Mouse (Mus musculus): ENCODE measurements around the gene Heyl. TPM values are rescaled to one million over a fixed set of nuclear protein-coding genes. Genes with fewer than 3 reads are reported as not detected.
A peak's percentile ranks its signal among the peaks of the same experiment; 100 is the strongest.
"Not testable (repeated sequence)": the region's sequence is repeated elsewhere in the genome, so short reads cannot be mapped to it uniquely, and the experiment has no call there.

Gene Heyl
- polyA plus RNA-seq, 1 experiment = 8.3 TPM

- peaks cover 9% of the 10 kb centered on the region; the same call in 1 of the 2 replicates for H3K4me1 ChIP-seq (ENCODE audit: control insufficient read depth, insufficient read depth, insufficient read length, low read length)
- no peak overlapping the region for H3K4me3 ChIP-seq (ENCODE audit: insufficient read depth, low read depth, low read length)
- H3K27ac ChIP-seq (replicated peaks; ENCODE audit: low read depth, low read length) = no peak overlapping the region
Measured at GRCm38 (mm10) chr4:123289038-123289437, 55.7 kb downstream of the Heyl start.

DNA sequence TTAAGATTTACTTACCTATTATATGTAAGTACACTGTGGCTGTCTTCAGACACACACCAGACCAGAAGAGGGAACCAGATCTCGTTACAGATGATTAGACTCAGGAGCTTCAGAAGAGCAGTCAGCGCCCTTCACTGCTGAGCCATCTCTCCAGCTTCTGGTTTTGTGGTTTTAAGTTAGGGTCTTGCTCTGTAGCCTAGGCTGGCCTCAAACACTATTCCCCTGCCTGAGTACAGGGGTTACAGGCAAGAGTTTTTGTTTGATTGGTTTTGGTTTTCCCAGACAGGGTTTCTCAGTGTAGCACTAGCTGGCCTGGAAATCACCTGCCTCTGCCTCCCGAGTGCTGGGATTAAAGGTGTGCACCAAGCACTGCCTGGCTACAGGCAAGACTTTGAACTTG is 59.0 kb downstream of the Heyl start:
- Histone ChIP-seq H3K4me1 (ENCODE audit: control insufficient read depth, insufficient read depth, insufficient read length, low read length) (peaks cover 9% of the 10 kb centered on the region), H3K27ac (replicated peaks; ENCODE audit: low read depth, low read length) (no peak overlapping the region), H3K4me3 (ENCODE audit: insufficient read depth, low read depth, low read length) (no peak overlapping the region)

- Histone ChIP-seq H3K4me1 (ENCODE audit: control insufficient read depth, insufficient read depth, insufficient read length, low read length) (peaks cover 9% of the 10 kb centered on the region), H3K4me3 (ENCODE audit: insufficient read depth, low read depth, low read length) (no peak overlapping the region), H3K27ac (replicated peaks; ENCODE audit: low read depth, low read length) (peak overlapping the region; percentile 62)
Measured at GRCm38 (mm10) chr4:123292989-123293388, 59.6 kb downstream of the Heyl start.

DNA sequence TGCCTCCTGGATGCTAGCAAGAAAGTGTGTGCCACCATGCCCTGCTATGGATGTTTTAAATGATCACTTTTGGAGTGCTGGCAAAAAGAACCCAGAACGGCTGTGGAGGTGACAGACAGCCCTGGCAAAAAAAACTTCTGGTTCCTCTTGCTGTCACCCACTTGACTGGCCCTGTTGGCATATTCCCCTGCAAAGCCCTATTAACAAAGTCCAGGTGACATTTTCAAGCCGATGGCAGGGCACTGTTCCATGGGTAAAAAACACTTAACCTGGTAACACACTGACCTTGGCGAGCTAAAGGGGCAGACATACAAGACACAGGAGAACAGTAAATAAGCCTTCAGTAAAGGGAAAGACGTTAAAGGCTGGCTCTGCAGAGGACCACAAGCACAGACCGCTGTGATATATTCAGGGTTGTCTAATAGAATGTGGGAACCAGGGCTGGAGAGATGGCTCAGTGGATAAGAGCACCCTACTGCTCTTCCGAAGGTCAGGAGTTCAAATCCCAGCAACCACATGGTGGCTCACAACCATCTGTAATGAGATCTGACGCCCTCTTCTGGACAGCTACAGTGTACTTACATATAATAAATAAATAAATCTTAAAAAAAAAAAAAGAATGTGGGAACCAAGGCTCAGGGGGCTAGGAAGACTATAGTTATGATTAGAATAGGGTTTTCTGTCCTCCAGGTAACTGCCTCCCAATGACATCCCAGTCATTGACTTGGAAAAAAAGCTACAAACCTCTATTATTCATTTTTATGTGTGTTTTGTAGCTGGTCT is 60.5 kb downstream of the Heyl start:
- no peak overlapping the region for H3K4me3 ChIP-seq (ENCODE audit: insufficient read depth, low read depth, low read length)
- H3K27ac ChIP-seq (replicated peaks; ENCODE audit: low read depth, low read length) = peak overlapping the region; percentile 62
- peaks cover 9% of the 10 kb centered on the region for H3K4me1 ChIP-seq (ENCODE audit: control insufficient read depth, insufficient read depth, insufficient read length, low read length)

DNA sequence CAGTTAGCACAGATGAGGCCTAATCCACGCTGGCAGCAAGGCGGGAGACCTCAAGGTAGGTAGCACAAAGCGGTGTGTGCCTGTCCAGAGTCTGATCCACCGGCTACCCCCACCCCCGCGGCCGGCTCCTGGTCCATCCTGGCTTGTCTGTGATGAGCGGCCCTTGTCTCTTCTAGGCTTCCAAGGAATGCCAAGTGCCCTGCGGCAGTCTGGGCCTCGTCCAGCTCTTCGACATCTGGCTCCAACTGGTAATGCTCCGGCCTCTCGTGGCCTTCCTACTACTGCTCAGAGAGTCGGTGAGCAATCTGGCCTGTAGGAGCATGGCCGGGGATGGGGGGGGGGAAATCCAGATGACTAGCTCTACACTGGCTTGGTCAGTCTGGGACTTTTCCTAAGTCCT is 61.7 kb downstream of the Heyl start:
- not testable (repeated sequence) for H3K27ac ChIP-seq (replicated peaks; ENCODE audit: low read depth, low read length)

GRCm38 (mm10) chr4:123295516-123296147 is 62.3 kb downstream of the Heyl start:
- no peak overlapping the region for H3K4me3 ChIP-seq (ENCODE audit: insufficient read depth, low read depth, low read length)
- peaks cover 16% of the 10 kb centered on the region for H3K4me1 ChIP-seq (ENCODE audit: control insufficient read depth, insufficient read depth, insufficient read length, low read length)
- H3K27ac ChIP-seq (replicated peaks; ENCODE audit: low read depth, low read length) = no peak overlapping the region

More for the DNA sequence above, 61.7 kb downstream of the Heyl start:
- H3K4me1 ChIP-seq (ENCODE audit: control insufficient read depth, insufficient read depth, insufficient read length, low read length) = peaks cover 14% of the 10 kb centered on the region
- not testable (repeated sequence) for H3K4me3 ChIP-seq (ENCODE audit: insufficient read depth, low read depth, low read length)

- H3K4me3 ChIP-seq (ENCODE audit: insufficient read depth, low read depth, low read length) = no peak overlapping the region
- H3K27ac ChIP-seq (replicated peaks; ENCODE audit: low read depth, low read length) = 0 out of 2 replicates have a peak overlapping the region, but pooled peaks have one; percentile 8
- H3K4me1 ChIP-seq (ENCODE audit: control insufficient read depth, insufficient read depth, insufficient read length, low read length) = peaks cover 16% of the 10 kb centered on the region
Measured at GRCm38 (mm10) chr4:123296148-123296534, 62.8 kb downstream of the Heyl start.

GRCm38 (mm10) chr4:123297195-123297960 is 64.0 kb downstream of the Heyl start:
- Histone ChIP-seq H3K4me1 (ENCODE audit: control insufficient read depth, insufficient read depth, insufficient read length, low read length) (peaks cover 16% of the 10 kb centered on the region), H3K4me3 (ENCODE audit: insufficient read depth, low read depth, low read length) (no peak overlapping the region), H3K27ac (replicated peaks; ENCODE audit: low read depth, low read length) (no peak overlapping the region)

DNA sequence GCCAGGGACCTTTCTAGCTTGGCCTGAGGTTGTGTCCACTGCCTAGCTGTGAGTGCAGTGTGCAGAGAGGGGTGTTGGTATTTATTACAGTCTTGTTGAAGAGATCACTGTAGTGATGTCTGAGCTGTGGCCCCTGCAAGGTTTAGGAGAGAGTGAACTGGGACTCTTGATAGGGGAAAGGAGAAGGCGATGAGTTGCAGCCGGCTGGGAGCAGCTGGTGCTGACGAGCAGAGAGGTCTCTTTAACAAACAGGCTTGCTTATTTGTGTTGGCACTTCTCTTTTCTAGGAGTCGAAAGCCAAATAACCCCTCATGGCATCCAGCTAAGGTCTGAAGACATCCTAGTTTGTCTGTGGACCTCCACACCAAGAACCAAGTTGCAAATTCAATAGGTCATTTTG is 64.9 kb downstream of the Heyl start:
- Histone ChIP-seq H3K27ac (replicated peaks; ENCODE audit: low read depth, low read length) (no peak overlapping the region), H3K4me1 (ENCODE audit: control insufficient read depth, insufficient read depth, insufficient read length, low read length) (peaks cover 16% of the 10 kb centered on the region), H3K4me3 (ENCODE audit: insufficient read depth, low read depth, low read length) (no peak overlapping the region)

- Histone ChIP-seq H3K4me1 (ENCODE audit: control insufficient read depth, insufficient read depth, insufficient read length, low read length) (peaks cover 16% of the 10 kb centered on the region), H3K4me3 (ENCODE audit: insufficient read depth, low read depth, low read length) (no peak overlapping the region), H3K27ac (replicated peaks; ENCODE audit: low read depth, low read length) (peak overlapping the region; percentile 77)
Measured at GRCm38 (mm10) chr4:123298980-123299670, 65.8 kb downstream of the Heyl start.

Other genes with a start within 250 kb of the Heyl start
- 0.83 and 0.92 TPM in 2 replicates for gene Mycl, start 237.9 kb upstream of the Heyl start, polyA plus RNA-seq (2012; ENCODE audit: insufficient read depth, insufficient read length, missing spikeins)
- gene Trit1, start 217.0 kb upstream of the Heyl start, polyA plus RNA-seq (2012; ENCODE audit: insufficient read depth, insufficient read length, missing spikeins) = 13.4 and 20.8 TPM in 2 replicates
- 0.50 and 0.59 TPM in 2 replicates for gene Bmp8b, start 128.4 kb upstream of the Heyl start, polyA plus RNA-seq (2012; ENCODE audit: insufficient read depth, insufficient read length, missing spikeins)
- not detected in 2 replicates for gene Oxct2b, start 117.3 kb upstream of the Heyl start, polyA plus RNA-seq (2012; ENCODE audit: insufficient read depth, insufficient read length, missing spikeins)
- 20.4 and 23.5 TPM in 2 replicates for gene Ppie, start 93.6 kb upstream of the Heyl start, polyA plus RNA-seq (2012; ENCODE audit: insufficient read depth, insufficient read length, missing spikeins)
- 0.83 and 2.0 TPM in 2 replicates for gene Hpcal4, start 50.3 kb upstream of the Heyl start, polyA plus RNA-seq (2012; ENCODE audit: insufficient read depth, insufficient read length, missing spikeins)
- not detected in 2 replicates for gene Nt5c1a, start 32.1 kb upstream of the Heyl start, polyA plus RNA-seq (2012; ENCODE audit: insufficient read depth, insufficient read length, missing spikeins)
- gene Pabpc4, start 28.8 kb downstream of the Heyl start, polyA plus RNA-seq (2012; ENCODE audit: insufficient read depth, insufficient read length, missing spikeins) = 45.5 and 52.1 TPM in 2 replicates
- not detected in 2 replicates for gene Oxct2a, start 90.1 kb downstream of the Heyl start, polyA plus RNA-seq (2012; ENCODE audit: insufficient read depth, insufficient read length, missing spikeins)
- gene Bmp8a, start 109.7 kb downstream of the Heyl start, polyA plus RNA-seq (2012; ENCODE audit: insufficient read depth, insufficient read length, missing spikeins) = not detected in 2 replicates

Data from brown adipose tissue, adult 24 weeks (tissue).